Mouse (Mus musculus): ENCODE results near the gene Cers3.

DNA sequence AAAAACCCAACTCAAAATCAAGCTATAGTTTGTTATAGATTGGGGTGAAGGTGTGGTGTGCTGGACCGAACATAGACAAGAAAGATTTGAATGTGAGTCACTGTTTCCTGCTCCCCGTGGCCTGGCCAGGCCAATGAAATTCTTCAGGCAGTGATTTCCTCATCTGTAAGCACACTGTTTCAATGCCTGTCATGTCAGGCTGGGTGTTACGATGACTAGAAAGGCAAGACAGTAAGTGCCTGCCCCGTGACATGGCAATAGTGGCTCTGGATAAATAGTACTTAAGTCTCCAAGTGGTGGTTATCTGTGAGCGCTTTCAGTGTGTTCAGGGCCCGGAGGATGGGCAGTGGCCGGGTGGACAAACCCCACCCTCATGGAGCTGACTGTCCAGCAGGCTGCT is 3.7 kb downstream of the Cers3 start:
- TF ChIP-seq CTCF (IDR thresholded peaks at IDR 0.05; ENCODE audit: low read depth, low read length), result no peak
- TF ChIP-seq POLR2A (IDR thresholded peaks at IDR 0.05; ENCODE audit: extremely low read depth, insufficient read depth, low read length), result no peak

Data from liver, adult 2 months (tissue).